Mouse (Mus musculus) neural tube, embryonic 11.5 days (tissue): Measurements from ENCODE around the gene Nup93. TPM values are rescaled to one million over a fixed set of nuclear protein-coding genes. Genes with fewer than 3 reads are reported as not detected.

ENCODE experiments used
- ATAC-seq: fragments of 200-750 bp; cut with Nextera tagmentation; 2 replicates; pipeline ENCODE4 v1.8.0; 2017; ENCODE audit warnings: moderate number of reproducible peaks, mild to moderate bottlenecking, moderate TSS enrichment, moderate library complexity; ENCODE audit not compliant: insufficient read depth, low FRiP score, low TSS enrichment
- DNase-seq: peaks from one replicate; pipeline ENCODE4 v3.0.0-alpha.2; 2015; ENCODE audit warnings: low spot score
- H3K27ac ChIP-seq: fragments of 300-500 bp; sonication (generic); 2 replicates; pipeline ENCODE4 v1.5.1; 2014; ENCODE audit warnings: low read depth, mild to moderate bottlenecking, low read length
- H3K27me3 ChIP-seq: fragments of 300-500 bp; sonication (generic); 2 replicates; pipeline ENCODE4 v1.6.1; 2014; ENCODE audit warnings: mild to moderate bottlenecking, low read length, mixed read lengths; ENCODE audit not compliant: control insufficient read depth, insufficient read depth
- H3K36me3 ChIP-seq: fragments of 300-500 bp; sonication (generic); 2 replicates; pipeline ENCODE4 v1.6.1; 2014; ENCODE audit warnings: mild to moderate bottlenecking, low read length, moderate library complexity, mixed read lengths; ENCODE audit not compliant: control insufficient read depth, insufficient read depth
- H3K4me1 ChIP-seq: fragments of 300-500 bp; sonication (generic); 2 replicates; pipeline ENCODE4 v1.6.1; 2014; ENCODE audit warnings: low read length, mixed read lengths; ENCODE audit not compliant: control insufficient read depth, insufficient read depth
- H3K4me2 ChIP-seq: fragments of 300-500 bp; sonication (generic); 2 replicates; pipeline ENCODE4 v1.6.1; 2014; ENCODE audit warnings: low read depth, mild to moderate bottlenecking, moderate library complexity
- H3K4me3 ChIP-seq: fragments of 300-500 bp; sonication (generic); 2 replicates; pipeline ENCODE4 v1.5.1; 2014; ENCODE audit warnings: low read depth, low read length
- H3K9ac ChIP-seq: fragments of 300-500 bp; sonication (generic); 2 replicates; pipeline ENCODE4 v1.6.1; 2014; ENCODE audit warnings: mild to moderate bottlenecking, low read length
- H3K9me3 ChIP-seq: fragments of 300-500 bp; sonication (generic); 2 replicates; pipeline ENCODE4 v1.6.1; 2016; ENCODE audit warnings: low read length; ENCODE audit not compliant: control insufficient read depth
- WGBS: fragments of 180-500 bp; shearing (Covaris S2); extraction: QIAGEN DNeasy Blood & Tissue Kit; methylation state at CpG from one replicate; pipeline ENCODE4 v1.1.7; 2014; 5-methylcytosine and 5-hydroxymethylcytosine counted together
- polyA plus RNA-seq: library from polyadenylated mRNA; unstranded; fragments of >200 nt; fragmentation: Nextera tagmentation; extraction: Ambion mirVana; gene quantifications from 2 replicates; pipeline ENCODE4 v1.2.1, GENCODE M21; 2014

Gene Nup93
- polyA plus RNA-seq, 1 experiment from 2014 or later = 121 TPM

DNA sequence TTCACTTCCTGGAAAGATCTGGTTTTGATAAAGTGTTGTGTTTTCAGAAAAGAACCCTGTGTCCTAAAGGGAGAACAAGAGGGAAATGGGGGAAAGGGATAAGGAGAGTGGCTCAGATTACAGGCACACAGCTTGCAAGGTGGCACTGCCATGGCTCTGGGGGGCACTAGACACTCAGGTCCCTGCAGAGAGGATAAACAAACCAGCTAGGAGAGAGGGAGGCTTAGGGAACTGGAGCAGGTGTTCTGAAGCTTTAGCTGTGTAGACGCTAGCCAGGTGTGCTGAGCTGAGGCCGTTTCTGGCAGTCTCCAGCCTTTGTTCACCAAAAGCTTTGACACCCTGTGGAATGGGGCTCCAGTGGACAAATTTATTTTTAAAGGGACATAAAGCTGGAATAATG lies 99.7 kb downstream of the Nup93 start:
- Histone ChIP-seq H3K9me3 (no peaks in the 10 kb centered on the region), H3K27me3 (no peaks in the 10 kb centered on the region), H3K4me1 (no peaks in the 10 kb centered on the region), H3K4me2 (no peak overlapping the region), H3K9ac (no peak overlapping the region), H3K36me3 (no peaks in the 10 kb centered on the region; the same call in 1 of the 2 replicates), H3K4me3 (no peak overlapping the region), H3K27ac (no peak overlapping the region)
- no peak for DNase-seq
- 92% methylated on average over 2 of the region's 2 CpGs for WGBS
- no peak for ATAC-seq

- Histone ChIP-seq H3K36me3 (no peaks in the 10 kb centered on the region; the same call in 1 of the 2 replicates), H3K27me3 (no peaks in the 10 kb centered on the region), H3K9ac (no peak overlapping the region), H3K27ac (no peak overlapping the region), H3K9me3 (no peaks in the 10 kb centered on the region), H3K4me3 (no peak overlapping the region), H3K4me2 (no peak overlapping the region), H3K4me1 (no peaks in the 10 kb centered on the region)
- DNase-seq (no peak), ATAC-seq (no peak)
- WGBS = 88% methylated on average over 2 of the region's 2 CpGs
Measured at GRCm38 (mm10) chr8:94317249-94317648, 102.9 kb downstream of the Nup93 start.

- Histone ChIP-seq H3K36me3 (no peaks in the 10 kb centered on the region; the same call in 1 of the 2 replicates), H3K9me3 (no peaks in the 10 kb centered on the region), H3K4me3 (no peak overlapping the region), H3K9ac (no peak overlapping the region), H3K4me1 (no peaks in the 10 kb centered on the region), H3K27ac (no peak overlapping the region), H3K27me3 (no peaks in the 10 kb centered on the region), H3K4me2 (no peak overlapping the region)
- DNase-seq = no peak
- WGBS = 88% methylated on average over 2 of the region's 2 CpGs
- ATAC-seq = no peak
Measured at GRCm38 (mm10) chr8:94317691-94318090, 103.3 kb downstream of the Nup93 start.

DNA sequence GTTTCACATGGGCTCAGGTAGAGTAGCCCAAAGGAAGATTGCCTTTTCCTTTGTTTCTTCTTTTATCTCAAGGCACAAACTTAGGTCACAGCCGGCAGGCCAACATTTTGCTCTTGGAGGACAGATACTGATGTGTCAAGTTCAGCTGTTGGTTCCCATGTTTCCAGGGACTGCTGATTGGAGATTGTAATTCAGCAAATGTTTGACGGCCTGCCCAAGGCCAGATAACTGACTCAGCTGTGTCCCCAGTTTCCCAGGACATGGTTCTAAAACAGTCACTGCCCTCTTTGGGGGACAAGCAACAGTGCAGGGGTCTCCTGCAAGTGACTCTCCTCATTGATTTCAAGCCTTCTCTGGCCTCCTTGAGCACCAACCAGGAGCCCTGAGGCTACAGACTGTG lies 105.7 kb downstream of the Nup93 start:
- no peaks in the 10 kb centered on the region for H3K27me3 ChIP-seq
- no peak for DNase-seq
- H3K9ac ChIP-seq = no peak overlapping the region
- 95% methylated on average over 2 of the region's 2 CpGs for WGBS
- H3K4me3 ChIP-seq = no peak overlapping the region
- H3K27ac ChIP-seq = no peak overlapping the region
- H3K9me3 ChIP-seq = no peaks in the 10 kb centered on the region
- ATAC-seq = no peak
- H3K4me2 ChIP-seq = no peak overlapping the region
- no peaks in the 10 kb centered on the region for H3K4me1 ChIP-seq
- no peaks in the 10 kb centered on the region; the same call in 1 of the 2 replicates for H3K36me3 ChIP-seq

DNA sequence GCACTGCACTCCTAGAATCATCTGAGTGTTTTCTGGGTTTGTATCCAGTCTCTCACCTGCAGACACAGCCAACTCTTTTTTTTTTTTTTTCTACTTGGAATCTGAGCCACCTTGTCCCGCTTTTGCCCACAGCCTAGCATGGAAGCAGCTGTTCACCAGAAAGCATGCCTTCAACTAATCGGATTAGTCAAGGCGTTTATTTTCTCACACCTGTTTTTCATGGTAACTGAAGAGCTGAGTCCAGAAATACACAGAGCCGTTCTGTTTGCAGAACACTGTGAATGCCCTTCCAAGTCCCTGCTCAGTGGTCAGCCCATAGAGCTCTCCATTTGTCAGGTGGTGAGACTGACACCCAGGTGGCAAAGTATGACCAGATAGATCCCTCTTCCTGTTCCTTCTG lies 107.7 kb downstream of the Nup93 start:
- no peak for ATAC-seq
- no peak overlapping the region for H3K4me2 ChIP-seq
- H3K9ac ChIP-seq = no peak overlapping the region
- no peak for DNase-seq
- no peak overlapping the region for H3K4me3 ChIP-seq
- H3K27me3 ChIP-seq = no peaks in the 10 kb centered on the region
- H3K36me3 ChIP-seq = no peaks in the 10 kb centered on the region
- H3K27ac ChIP-seq = no peak overlapping the region
- H3K9me3 ChIP-seq = no peaks in the 10 kb centered on the region
- 74% methylated on average over 4 of the region's 4 CpGs for WGBS
- no peaks in the 10 kb centered on the region for H3K4me1 ChIP-seq

GRCm38 (mm10) chr8:94323041-94323440 lies 108.7 kb downstream of the Nup93 start:
- no peaks in the 10 kb centered on the region for H3K9me3 ChIP-seq
- H3K9ac ChIP-seq = no peak overlapping the region
- no peak overlapping the region for H3K4me2 ChIP-seq
- DNase-seq (no peak), ATAC-seq (no peak)
- no peaks in the 10 kb centered on the region for H3K36me3 ChIP-seq
- no peaks in the 10 kb centered on the region for H3K27me3 ChIP-seq
- H3K27ac ChIP-seq = no peak overlapping the region
- H3K4me1 ChIP-seq = no peaks in the 10 kb centered on the region
- no peak overlapping the region for H3K4me3 ChIP-seq
- 91% methylated on average over 6 of the region's 6 CpGs for WGBS

DNA sequence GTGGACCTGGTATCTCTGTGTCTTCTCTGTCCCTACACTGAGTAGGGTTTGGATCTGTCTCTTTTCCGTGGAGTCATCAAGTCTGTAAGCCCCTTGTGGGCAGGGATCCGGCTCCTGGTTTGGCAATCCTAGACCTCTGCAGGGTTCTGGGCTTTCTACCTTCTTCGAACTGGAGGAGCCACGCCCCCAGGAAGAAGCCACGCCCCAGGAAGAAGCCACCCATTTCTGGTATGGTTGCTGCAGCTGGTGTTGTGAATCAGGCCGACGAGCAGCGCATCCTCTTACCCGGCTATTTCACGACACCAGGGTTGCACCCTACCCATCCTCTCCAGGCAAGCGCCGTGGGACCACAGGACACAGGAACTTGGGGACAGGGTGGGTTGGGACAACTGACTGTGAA lies 109.7 kb downstream of the Nup93 start:
- no peak overlapping the region for H3K4me3 ChIP-seq
- no peaks in the 10 kb centered on the region for H3K4me1 ChIP-seq
- DNase-seq = no peak
- H3K36me3 ChIP-seq = no peaks in the 10 kb centered on the region
- WGBS = 51% methylated on average over 12 of the region's 12 CpGs
- H3K9me3 ChIP-seq = no peaks in the 10 kb centered on the region
- no peak overlapping the region for H3K27ac ChIP-seq
- H3K4me2 ChIP-seq = no peak overlapping the region
- no peaks in the 10 kb centered on the region for H3K27me3 ChIP-seq
- no peak overlapping the region for H3K9ac ChIP-seq
- no peak for ATAC-seq

- DNase-seq (no peak), ATAC-seq (no peak)
- no peaks in the 10 kb centered on the region for H3K27me3 ChIP-seq
- no peaks in the 10 kb centered on the region for H3K9me3 ChIP-seq
- no peak overlapping the region for H3K4me2 ChIP-seq
- no peak overlapping the region for H3K4me3 ChIP-seq
- WGBS = 83% methylated on average over 4 of the region's 4 CpGs
- no peaks in the 10 kb centered on the region; the same call in 1 of the 2 replicates for H3K4me1 ChIP-seq
- H3K36me3 ChIP-seq = no peaks in the 10 kb centered on the region
- no peak overlapping the region for H3K9ac ChIP-seq
- no peak overlapping the region for H3K27ac ChIP-seq
Measured at GRCm38 (mm10) chr8:94326016-94326415, 111.7 kb downstream of the Nup93 start.

DNA sequence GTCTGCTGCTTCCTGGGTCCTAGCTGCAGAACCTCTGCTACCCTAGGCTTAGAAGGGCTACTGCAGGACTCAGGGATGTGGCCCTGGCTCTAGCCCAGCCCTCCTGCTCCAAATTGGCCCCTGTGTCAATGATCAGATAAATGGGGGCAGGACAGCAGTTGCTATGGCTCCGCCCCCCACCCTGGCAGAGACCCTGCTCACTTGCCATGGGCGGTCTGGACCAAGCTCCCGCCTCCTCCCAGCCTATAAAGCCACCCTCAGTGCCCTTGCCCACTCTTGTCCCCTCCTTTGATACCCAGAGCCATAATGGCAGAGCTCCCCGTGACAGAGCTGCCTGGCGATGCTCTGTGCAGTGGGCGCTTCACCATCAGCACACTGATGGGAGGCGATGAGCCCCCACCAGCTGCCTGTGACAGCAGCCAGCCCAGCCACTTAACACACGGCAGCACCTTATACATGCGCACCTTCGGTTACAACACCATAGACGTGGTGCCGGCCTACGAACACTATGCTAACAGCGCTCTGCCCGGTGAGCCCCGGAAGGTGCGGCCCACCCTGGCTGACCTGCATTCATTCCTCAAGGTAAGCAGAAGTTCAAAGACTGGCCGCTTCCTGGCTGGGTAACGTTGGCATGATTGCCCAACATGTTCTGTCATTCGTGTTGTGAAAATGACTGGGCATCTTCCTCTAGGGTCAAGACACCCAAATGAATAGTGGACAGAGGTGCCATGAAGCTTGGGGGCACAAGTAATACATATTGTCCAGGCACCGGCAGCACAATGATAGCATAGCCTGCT lies 114.8 kb downstream of the Nup93 start, which contains the start of gene Slc12a3:
TSS of gene Slc12a3 (plus strand) at position 270 of the 797 bp plus-strand sequence.
- Histone ChIP-seq H3K4me3 (no peak within 1 kb of the TSS), H3K9me3 (no peaks in the 10 kb centered on the region), H3K27me3 (no peaks in the 10 kb centered on the region), H3K4me2 (no peak within 1 kb of the TSS), H3K4me1 (no peaks in the 10 kb centered on the region; the same call in 1 of the 2 replicates), H3K36me3 (no peaks in the 10 kb centered on the region), H3K9ac (no peak within 1 kb of the TSS), H3K27ac (no peak within 1 kb of the TSS)
- 82% methylated on average over 21 of the region's 21 CpGs for WGBS
- no peak for ATAC-seq
- DNase-seq = no peak
